In the genomic region with DNA sequence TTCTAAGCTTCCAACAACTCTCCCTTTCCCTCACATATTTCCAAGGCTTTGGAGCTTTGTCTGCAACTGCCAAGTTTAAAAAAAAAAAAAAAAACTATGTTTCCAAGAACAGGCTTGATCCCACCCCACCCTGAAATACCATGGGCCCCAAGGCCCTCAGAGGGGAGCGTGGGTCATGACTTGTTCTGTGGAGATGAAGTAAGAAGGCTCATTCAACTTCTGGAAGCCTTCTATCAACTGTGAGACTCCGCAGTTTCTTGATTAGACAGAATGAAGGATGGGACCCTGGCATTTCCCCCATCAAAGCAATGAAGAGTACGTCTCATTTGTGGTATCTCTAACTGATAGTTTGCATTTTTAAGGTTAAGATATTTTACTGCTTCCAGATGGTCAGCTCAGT, we compare ENCODE assay signal across 25 mouse cellular contexts. TPM values are rescaled to one million over a fixed set of nuclear protein-coding genes. Genes with fewer than 3 reads are reported as not detected.
A peak's percentile ranks its signal among the peaks of the same experiment; 100 is the strongest.
DNase-seq lines count a peak whose midpoint lies in the region; ATAC-seq and TF ChIP-seq lines count a peak whose summit lies in the region.
"Had no signal": no experiment of that assay in that cellular context is flagged by ENCODE, and none has a peak within 500 bp of the region (broad histone marks: within the 10 kb centered on the region; RNA-seq: fewer than 3 reads in every experiment).

No protein-coding gene starts in this region.

- no peaks in the 10 kb centered on the region; the same call in 1 of the 2 replicates for H3K4me1 ChIP-seq in kidney, postnatal 0 days (replicated peaks; ENCODE audit: insufficient read depth, low read length)
- H3K4me1 ChIP-seq in embryonic fibroblast, embryonic 13.5 days (ENCODE audit: control insufficient read depth, insufficient read depth, low read length): peaks cover 4% of the 10 kb centered on the region; the same call in 1 of the 2 replicates
- H3K4me1 ChIP-seq in hindbrain, postnatal 0 days (ENCODE audit: insufficient read depth, low read length): no peaks in the 10 kb centered on the region
- H3K4me1 ChIP-seq: embryonic facial prominence, embryonic 12.5 days; forebrain, embryonic 13.5 days; heart, embryonic 13.5 days had no signal

- no peak for TF ChIP-seq POLR2A in embryonic fibroblast, embryonic 13.5 days (IDR thresholded peaks at IDR 0.05; ENCODE audit: low read depth, low read length)

- no peak overlapping the region for H3K27ac ChIP-seq in kidney, postnatal 0 days
- peak overlapping the region; percentile 34 for H3K27ac ChIP-seq in embryonic fibroblast, embryonic 13.5 days (ENCODE audit: insufficient read depth, low read length)
- no peak overlapping the region for H3K27ac ChIP-seq in hindbrain, postnatal 0 days
- H3K27ac ChIP-seq: embryonic facial prominence, embryonic 12.5 days; forebrain, embryonic 10.5 days; forebrain, embryonic 13.5 days; gastrocnemius, adult 2 months; heart, embryonic 13.5 days; hindbrain, embryonic 14.5 days had no signal

- no peak for TF ChIP-seq CTCF in kidney, postnatal 0 days (IDR thresholded peaks at IDR 0.05; ENCODE audit: low read depth)
- no peak for TF ChIP-seq CTCF in embryonic fibroblast, embryonic 13.5 days (IDR thresholded peaks at IDR 0.05; ENCODE audit: borderline replicate concordance, insufficient read depth, low read length)
- no peak for TF ChIP-seq CTCF in hindbrain, postnatal 0 days (IDR thresholded peaks at IDR 0.05; ENCODE audit: low read depth)

- ATAC-seq in kidney, postnatal 0 days (replicated peaks; ENCODE audit: low FRiP score, low read depth): no peak
- ATAC-seq in hindbrain, postnatal 0 days: no peak
- ATAC-seq: CD4-positive, CD25-positive, alpha-beta regulatory T cell, adult 4 months; forebrain, embryonic 13.5 days; forebrain, embryonic 16.5 days; Patski had no signal

- no peak overlapping the region for H3K4me3 ChIP-seq in kidney, postnatal 0 days (replicated peaks; ENCODE audit: low read depth, low read length)
- no peak overlapping the region for H3K4me3 ChIP-seq in embryonic fibroblast, embryonic 13.5 days (ENCODE audit: insufficient read depth, low read length)
- no peak overlapping the region for H3K4me3 ChIP-seq in hindbrain, postnatal 0 days (ENCODE audit: low read length)
- H3K4me3 ChIP-seq: embryonic facial prominence, embryonic 12.5 days; forebrain, embryonic 10.5 days; forebrain, embryonic 13.5 days; gastrocnemius, adult 2 months; heart, embryonic 13.5 days had no signal

- DNase-seq in kidney, postnatal 0 days (ENCODE audit: low spot score): peak; percentile 16
- DNase-seq in kidney, postnatal 25 days: no peak
- DNase-seq in kidney, postnatal 4 days: peak; percentile 21 to 51
- DNase-seq in kidney, postnatal 36 days: no peak
- no peak for DNase-seq in hindbrain, postnatal 0 days (ENCODE audit: low spot score)
- DNase-seq: adrenal gland, postnatal 10 days; adrenal gland, postnatal 36 days; cerebellum, adult 18-20 months; cerebellum, adult 9-10 months; cerebellum, postnatal 14 days; gastrocnemius, adult 2 months; gastrocnemius, postnatal 14 days; heart, adult 18-20 months; heart, postnatal 14 days; heart, postnatal 4 days had no signal

- no peak overlapping the region for H3K9ac ChIP-seq in kidney, postnatal 0 days (ENCODE audit: low read depth, low read length)
- no peak overlapping the region for H3K9ac ChIP-seq in hindbrain, postnatal 0 days (replicated peaks; ENCODE audit: low read length)
- H3K9ac ChIP-seq: embryonic facial prominence, embryonic 12.5 days; forebrain, embryonic 13.5 days; heart, embryonic 13.5 days; hindbrain, embryonic 14.5 days had no signal

- no peaks in the 10 kb centered on the region for H3K36me3 ChIP-seq in kidney, postnatal 0 days (ENCODE audit: insufficient read depth, low read length)
- no peaks in the 10 kb centered on the region for H3K36me3 ChIP-seq in hindbrain, postnatal 0 days (ENCODE audit: insufficient read depth, low read length)
- H3K36me3 ChIP-seq: embryonic facial prominence, embryonic 12.5 days; forebrain, embryonic 10.5 days; heart, embryonic 13.5 days had no signal

- H3K4me2 ChIP-seq in kidney, postnatal 0 days (ENCODE audit: low read length): no peak overlapping the region
- no peak overlapping the region for H3K4me2 ChIP-seq in hindbrain, postnatal 0 days (ENCODE audit: low read depth, low read length)
- H3K4me2 ChIP-seq: embryonic facial prominence, embryonic 12.5 days; forebrain, embryonic 13.5 days; heart, embryonic 13.5 days; hindbrain, embryonic 14.5 days had no signal

- no peaks in the 10 kb centered on the region for H3K27me3 ChIP-seq in kidney, postnatal 0 days (ENCODE audit: insufficient read depth, low read length)
- no peaks in the 10 kb centered on the region for H3K27me3 ChIP-seq in hindbrain, postnatal 0 days (ENCODE audit: insufficient read depth, low read length)
- H3K27me3 ChIP-seq: embryonic facial prominence, embryonic 12.5 days; forebrain, embryonic 13.5 days; heart, embryonic 13.5 days had no signal

- H3K9me3 ChIP-seq in kidney, postnatal 0 days (replicated peaks; ENCODE audit: low read length): no peaks in the 10 kb centered on the region
- H3K9me3 ChIP-seq in hindbrain, postnatal 0 days (ENCODE audit: low read length): no peaks in the 10 kb centered on the region
- H3K9me3 ChIP-seq: embryonic facial prominence, embryonic 12.5 days; forebrain, embryonic 10.5 days; forebrain, embryonic 13.5 days; heart, embryonic 13.5 days had no signal

- 54% methylated on average over 3 of the region's 3 CpGs for WGBS in kidney, postnatal 0 days
- WGBS in hindbrain, postnatal 0 days: 82% methylated on average over 3 of the region's 3 CpGs

RNA-seq across cellular contexts. Expression of a gene that starts 13.0 kb away (rescaled TPM):
- polyA plus RNA-seq in kidney, postnatal 0 days (2015; fragmentation: Nextera tagmentation; extraction: Ambion mirVana): 0.85 and 1.2 TPM in 2 replicates
- 30.9 and 34.5 TPM in 2 replicates for polyA plus RNA-seq in embryonic fibroblast, embryonic 13.5 days (2011; ENCODE audit: insufficient read length, low read depth, missing spikeins)
- total RNA-seq in hindbrain, postnatal 0 days (2014; rRNA removed): 24.2 and 29.3 TPM in 2 replicates
- 6.2 and 7.0 TPM in 2 replicates for polyA plus RNA-seq in hindbrain, postnatal 0 days (2015; fragmentation: Nextera tagmentation; extraction: Ambion mirVana)
- total RNA-seq: MEL had no signal
- polyA plus RNA-seq: CD4-positive, CD25-positive, alpha-beta regulatory T cell, adult 4 months had no signal

Comparison
In these comparisons a context has a peak if more than half of its experiments do, and no peak if none do; other contexts are left out.
1. DNase-seq: peak in kidney, postnatal 0 days (single experiment) and kidney, postnatal 4 days (2 of 2); none in kidney, postnatal 25 days (0 of 2), kidney, postnatal 36 days (0 of 2) and hindbrain, postnatal 0 days (single experiment).